Mouse (Mus musculus) neural tube, embryonic 15.5 days (tissue): ENCODE measurements at regions not wholly inside any gene's neighbourhood (a gene's known extent, or its start where the extent isn't known, plus 50 kb on each side); places are given as distances from the start of the nearest gene placed in this dataset. TPM values are rescaled to one million over a fixed set of nuclear protein-coding genes. Genes with fewer than 3 reads are reported as not detected.

Experiments used
- ATAC-seq: fragments of 200-750 bp; cut with Nextera tagmentation; 2 replicates; pipeline ENCODE4 v1.8.0; 2017; ENCODE audit warnings: mild to moderate bottlenecking, moderate TSS enrichment, moderate library complexity; ENCODE audit not compliant: low FRiP score
- H3K27ac ChIP-seq: fragments of 300-500 bp; sonication (generic); replicated peaks from 2 replicates; pipeline ENCODE4 v1.5.1; 2015; ENCODE audit warnings: mild to moderate bottlenecking, inconsistent platforms
- H3K27me3 ChIP-seq: fragments of 300-500 bp; sonication (generic); replicated peaks from 2 replicates; pipeline ENCODE4 v1.6.1; 2015; ENCODE audit warnings: inconsistent platforms
- H3K36me3 ChIP-seq: fragments of 300-500 bp; sonication (generic); 2 replicates; pipeline ENCODE4 v1.6.1; 2015; ENCODE audit warnings: inconsistent platforms
- H3K4me1 ChIP-seq: fragments of 300-500 bp; sonication (generic); 2 replicates; pipeline ENCODE4 v1.6.1; 2015; ENCODE audit warnings: inconsistent platforms
- H3K4me2 ChIP-seq: fragments of 300-500 bp; sonication (generic); 2 replicates; pipeline ENCODE4 v1.6.1; 2015; ENCODE audit warnings: inconsistent platforms, mild to moderate bottlenecking, moderate library complexity
- H3K4me3 ChIP-seq: fragments of 300-500 bp; sonication (generic); replicated peaks from 2 replicates; pipeline ENCODE4 v1.5.1; 2015; ENCODE audit warnings: mild to moderate bottlenecking, inconsistent platforms
- H3K9ac ChIP-seq: fragments of 300-500 bp; sonication (generic); replicated peaks from 2 replicates; pipeline ENCODE4 v1.6.1; 2015; ENCODE audit warnings: mild to moderate bottlenecking, inconsistent platforms
- H3K9me3 ChIP-seq: fragments of 300-500 bp; sonication (generic); replicated peaks from 2 replicates; pipeline ENCODE4 v1.6.1; 2016; ENCODE audit warnings: inconsistent platforms
- WGBS: fragments of 180-500 bp; shearing (Covaris S2); methylation state at CpG from one replicate; pipeline ENCODE4 v1.1.7; 2015; ENCODE audit warnings: mixed read lengths; 5-methylcytosine and 5-hydroxymethylcytosine counted together
- microRNA-seq: library from miRNA; unstranded; fragments of <30 nt; microRNA quantifications from one replicate; pipeline ENCODE4, GENCODE M21; 2017

DNA sequence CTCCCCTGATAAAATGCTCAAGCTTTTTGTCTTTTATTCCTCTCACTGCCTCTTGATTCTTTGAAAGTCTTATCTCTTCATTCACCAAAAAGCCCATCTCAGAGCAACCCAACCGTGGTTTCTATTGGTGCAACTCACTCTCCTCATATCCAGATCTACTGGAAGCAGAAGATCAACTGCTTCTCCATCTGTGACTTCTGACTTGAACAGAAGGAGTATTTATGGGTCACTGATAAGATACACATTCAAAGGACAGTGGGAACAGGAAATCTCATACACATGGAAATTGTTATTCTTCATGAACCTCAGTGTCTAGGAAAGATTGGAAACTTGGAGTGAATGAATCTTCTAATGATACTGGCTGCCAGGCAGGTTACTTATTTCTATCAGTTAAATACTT, 846.6 kb downstream of the Tlr4 start:
- 68% methylated on average over 1 of the region's 1 CpGs for WGBS
- H3K4me2 ChIP-seq: no peak overlapping the region
- no peak overlapping the region for H3K27ac ChIP-seq
- H3K9me3 ChIP-seq: no peaks in the 10 kb centered on the region
- H3K27me3 ChIP-seq: no peaks in the 10 kb centered on the region
- no peak overlapping the region for H3K4me3 ChIP-seq
- H3K4me1 ChIP-seq: no peaks in the 10 kb centered on the region
- no peak for ATAC-seq
- no peaks in the 10 kb centered on the region for H3K36me3 ChIP-seq
- H3K9ac ChIP-seq: no peak overlapping the region

DNA sequence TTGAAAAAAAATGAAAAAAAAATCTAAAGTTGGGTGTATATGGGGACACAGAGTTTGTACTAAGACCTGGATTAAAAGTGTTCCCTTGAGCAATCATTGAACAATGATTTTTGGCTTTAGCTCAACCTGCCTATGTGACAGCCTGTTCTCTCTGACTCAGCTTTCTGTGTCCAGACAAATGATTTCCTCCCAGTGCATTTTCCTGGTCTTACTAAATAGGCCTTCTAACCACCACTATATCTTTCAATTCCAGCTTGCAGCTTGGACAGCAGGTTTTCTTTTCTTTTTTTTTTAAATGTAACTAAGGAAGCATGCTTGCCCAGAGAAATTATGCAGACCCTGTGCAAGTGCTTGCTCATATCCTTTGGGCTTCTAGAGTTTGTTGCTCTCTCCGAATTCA, 850.2 kb downstream of the Tlr4 start:
- WGBS: 88% methylated on average over 1 of the region's 1 CpGs
- no peaks in the 10 kb centered on the region for H3K9me3 ChIP-seq
- H3K4me2 ChIP-seq: no peak overlapping the region
- H3K27ac ChIP-seq: no peak overlapping the region
- no peak for ATAC-seq
- H3K4me3 ChIP-seq: no peak overlapping the region
- H3K36me3 ChIP-seq: no peaks in the 10 kb centered on the region
- H3K27me3 ChIP-seq: no peaks in the 10 kb centered on the region
- no peaks in the 10 kb centered on the region for H3K4me1 ChIP-seq
- no peak overlapping the region for H3K9ac ChIP-seq

DNA sequence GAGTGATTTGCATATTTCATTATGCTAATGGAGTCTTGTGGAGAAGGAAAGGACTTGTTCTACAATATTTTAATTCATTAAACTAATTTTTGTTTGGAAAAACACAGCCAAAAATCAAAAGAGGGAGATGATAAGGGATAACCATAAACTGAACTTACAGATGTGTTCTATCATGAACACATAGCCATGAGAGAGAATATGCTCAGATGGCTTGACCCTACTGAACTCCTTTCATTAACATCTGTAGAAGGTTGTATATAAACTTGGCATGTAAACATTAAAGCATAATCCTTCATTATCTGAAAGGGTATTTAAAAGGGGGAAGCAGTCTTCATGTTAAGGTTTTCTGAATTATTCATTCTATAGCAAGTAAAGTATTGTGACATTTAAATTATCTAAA, 871.1 kb downstream of the Tlr4 start:
- Histone ChIP-seq H3K9me3 (no peaks in the 10 kb centered on the region), H3K4me1 (no peaks in the 10 kb centered on the region), H3K36me3 (no peaks in the 10 kb centered on the region), H3K4me2 (no peak overlapping the region), H3K9ac (no peak overlapping the region), H3K27me3 (no peaks in the 10 kb centered on the region), H3K4me3 (no peak overlapping the region), H3K27ac (no peak overlapping the region)
- no peak for ATAC-seq

Small RNA genes in the stretch of these regions (microRNA-seq; reads per million reads assigned to microRNA genes)
- gene Gm44497: not detected
